Mouse (Mus musculus) embryo, embryonic 11.5 days (tissue): ENCODE measurements around the gene Chn2.

ENCODE experiments used
- DNase-seq: peaks from one replicate; pipeline ENCODE4 v3.0.0-alpha.2; 2012; ENCODE audit warnings: low read depth, low spot score

The Chn2 gene

DNA sequence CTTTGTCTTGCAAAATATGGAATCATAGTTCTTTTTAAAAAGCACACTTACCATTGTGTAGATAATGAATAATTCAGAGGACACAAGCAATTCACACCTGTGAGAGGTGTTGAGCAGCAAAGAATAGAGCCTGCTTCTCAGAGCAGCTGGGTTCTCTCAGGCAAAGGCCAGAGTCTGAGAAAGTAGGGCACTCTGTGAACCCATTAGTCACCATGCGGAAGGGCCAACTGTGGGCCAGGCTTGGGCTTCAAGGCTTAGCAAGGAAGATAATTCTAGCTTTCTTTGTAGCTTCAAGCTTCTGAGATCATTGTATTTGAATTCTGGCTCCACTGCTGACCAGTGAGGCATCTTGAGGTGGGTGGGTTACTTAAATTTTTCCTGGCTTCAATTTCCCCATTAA lies 2.8 kb downstream of the Chn2 start:
- no peak for DNase-seq

DNA sequence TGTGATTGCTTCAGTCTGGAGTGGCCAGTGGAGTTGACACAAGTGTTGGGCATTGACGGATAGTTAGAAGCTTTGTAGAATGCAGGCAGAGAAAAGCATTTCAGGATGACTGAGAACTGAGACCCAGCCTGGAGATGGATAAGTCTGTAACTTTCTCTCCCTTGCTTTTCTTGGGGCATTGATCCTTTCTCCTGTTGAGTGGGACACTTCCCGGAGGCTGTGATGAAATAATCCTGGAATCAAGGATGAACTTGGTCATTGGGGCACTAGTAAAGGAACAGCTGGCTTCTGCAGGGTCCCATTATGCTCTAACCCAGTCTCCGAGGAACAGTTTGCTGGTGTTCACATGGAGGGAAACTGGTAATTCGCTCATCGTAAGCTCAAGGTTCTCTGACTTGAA lies 4.2 kb downstream of the Chn2 start:
- no peak for DNase-seq

DNA sequence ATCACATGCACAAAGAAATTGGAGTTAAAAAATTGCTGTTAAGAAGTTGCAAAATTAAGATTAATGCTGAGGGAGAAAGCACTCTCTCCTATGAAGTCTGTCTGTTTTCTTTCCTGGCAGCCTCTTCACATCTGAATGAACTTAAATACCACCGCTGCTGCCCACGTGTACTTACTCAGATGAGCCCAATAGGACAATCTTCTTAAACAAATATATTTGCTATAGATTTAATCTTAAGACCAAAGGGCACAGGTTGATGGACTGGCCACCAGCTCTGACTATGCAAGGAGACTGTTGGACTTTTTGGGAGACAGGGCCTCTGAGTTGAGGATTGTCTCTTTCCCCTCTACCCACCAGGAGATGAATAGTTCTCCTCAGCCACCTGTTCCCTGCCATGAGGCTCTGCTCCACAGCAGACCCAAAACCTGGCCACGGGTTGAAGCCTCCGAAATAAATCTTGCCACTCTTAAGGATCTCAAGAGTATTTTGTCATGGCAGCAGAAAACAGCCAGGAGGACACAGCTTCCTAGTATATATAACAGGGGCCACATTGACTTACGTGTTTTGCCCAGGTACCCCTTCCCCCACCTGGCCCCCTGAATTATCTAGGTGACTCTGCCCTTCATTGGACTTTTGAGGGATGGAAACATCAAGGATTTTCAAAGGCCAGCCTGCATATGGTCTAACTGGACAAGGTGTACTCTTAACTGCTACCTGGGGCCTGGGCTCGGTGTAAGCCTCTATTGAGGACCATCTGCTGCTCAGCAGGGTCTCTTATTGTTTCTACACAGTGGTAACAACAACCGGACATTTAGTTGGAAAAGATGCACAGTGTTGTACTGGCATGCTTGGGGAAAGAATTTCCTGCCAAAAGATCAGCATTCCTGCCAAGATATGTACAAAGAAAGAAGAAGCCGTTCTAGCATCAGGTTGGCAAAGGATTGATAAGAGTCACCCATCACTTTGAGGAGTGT lies 6.7 kb downstream of the Chn2 start:
- no peak for DNase-seq

DNA sequence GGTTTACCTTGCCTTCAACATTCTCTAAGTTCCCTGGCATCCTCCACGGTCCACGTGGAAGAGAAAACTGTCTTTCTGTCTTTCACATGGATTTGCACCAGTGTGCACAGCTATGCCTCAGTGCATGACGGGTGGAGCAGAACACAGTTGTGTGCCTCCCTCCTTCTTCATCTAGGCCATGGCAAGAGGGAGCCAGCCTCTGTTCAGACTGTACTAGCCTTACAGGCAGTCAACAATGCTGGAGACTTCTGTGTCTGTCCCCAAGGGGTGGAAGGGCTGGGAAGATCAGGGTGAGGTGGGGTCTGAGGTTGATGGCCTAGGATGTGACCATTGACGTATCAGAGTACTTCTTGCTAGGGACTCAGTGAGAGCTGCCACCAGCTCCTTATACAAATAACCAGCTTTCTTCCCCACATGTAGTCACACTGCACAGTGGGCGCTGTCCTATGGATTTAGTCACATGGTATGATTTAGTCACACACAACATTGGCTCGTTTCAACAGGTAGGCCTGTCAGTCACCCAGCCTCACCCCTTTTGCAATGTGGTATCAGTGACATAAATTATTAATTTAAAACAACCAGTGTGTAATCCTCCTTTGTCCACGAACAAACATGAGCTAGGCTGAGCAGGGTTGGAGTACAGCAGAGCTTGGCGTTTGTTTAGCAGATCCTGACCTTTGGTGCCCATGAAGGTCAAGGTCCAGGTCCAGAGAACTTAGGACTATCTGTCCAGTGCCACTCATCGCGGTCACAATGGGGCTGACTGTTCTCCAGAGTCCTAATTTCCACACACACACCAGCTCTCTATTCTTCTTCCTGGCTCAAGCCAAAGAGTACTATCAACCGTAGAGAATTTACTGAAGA lies 7.8 kb downstream of the Chn2 start:
- no peak for DNase-seq

DNA sequence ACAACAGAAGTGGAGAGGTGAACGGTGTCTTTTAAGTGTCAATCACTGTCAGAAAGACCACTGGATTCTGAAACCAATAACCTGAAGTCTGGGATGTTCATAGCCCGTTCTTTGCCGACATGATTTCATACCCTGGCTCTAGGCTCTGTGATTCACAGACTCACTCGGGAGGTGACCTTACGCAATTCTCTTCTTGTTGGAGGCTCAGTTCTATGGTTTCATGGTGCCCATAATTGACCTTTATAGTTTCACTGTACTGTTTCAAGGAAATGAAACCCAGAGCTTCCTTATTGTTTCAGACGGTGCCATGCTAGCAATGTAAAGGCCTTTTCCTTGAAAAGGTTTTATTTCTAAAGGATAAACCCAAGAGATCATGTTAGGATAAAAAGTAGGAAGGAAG lies 9.4 kb downstream of the Chn2 start:
- no peak for DNase-seq

DNA sequence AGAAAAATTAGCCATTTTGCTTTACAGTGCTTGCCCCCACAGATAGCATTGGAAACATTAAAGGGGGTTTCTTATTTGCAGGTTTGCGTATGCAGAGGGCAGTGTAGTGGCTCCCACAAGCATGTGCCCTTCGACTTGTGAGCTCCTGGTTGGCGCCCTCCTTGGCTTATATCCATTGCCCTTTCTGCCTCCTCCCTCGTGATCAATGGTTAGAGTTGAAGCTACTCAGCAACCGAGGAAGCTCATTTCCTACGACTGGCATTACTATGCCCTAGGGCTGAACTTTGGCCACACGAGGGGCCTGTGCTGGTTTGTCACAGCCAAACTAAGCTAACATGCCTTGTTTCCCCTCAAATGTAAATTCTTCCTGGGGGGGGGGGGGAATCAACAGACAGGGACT lies 11.8 kb downstream of the Chn2 start:
- no peak for DNase-seq

DNA sequence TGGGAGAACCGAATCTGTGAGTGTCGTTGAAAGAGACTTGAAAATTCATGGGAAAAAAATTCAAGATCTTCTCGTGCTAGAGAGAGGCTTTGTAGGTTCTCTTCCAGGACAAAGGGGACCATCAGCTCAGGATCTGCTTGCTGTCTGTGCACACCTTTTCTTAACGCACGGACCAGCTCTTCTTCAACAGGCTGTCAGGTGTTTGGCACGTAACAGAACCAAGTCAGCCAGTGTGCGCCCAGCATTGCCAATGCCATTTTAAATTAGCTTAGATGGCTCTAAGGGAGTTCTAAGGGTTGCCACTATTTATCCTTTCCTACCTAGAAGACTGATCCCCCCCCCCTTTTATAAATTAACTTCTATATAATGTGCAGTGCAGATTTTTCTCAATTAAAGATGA lies 12.8 kb downstream of the Chn2 start:
- no peak for DNase-seq

DNA sequence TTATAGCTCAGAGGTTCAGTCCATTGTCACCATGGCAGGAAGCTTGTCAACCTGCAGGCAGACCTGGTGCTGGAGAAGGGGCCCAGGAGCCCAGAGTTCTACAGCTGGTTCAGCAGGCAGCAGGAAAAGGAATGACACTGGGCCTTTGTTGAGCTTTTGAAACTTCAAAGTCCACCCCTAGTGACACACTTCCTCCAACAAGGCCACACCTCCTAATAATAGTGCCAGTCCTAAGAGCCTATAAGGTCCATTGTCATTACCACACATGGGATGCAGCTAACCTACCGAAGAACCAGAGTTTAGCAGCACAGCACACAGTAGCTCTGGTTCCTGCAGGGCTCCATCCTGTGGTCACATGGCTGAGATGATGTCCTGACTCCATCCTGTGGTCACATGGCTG lies 13.3 kb downstream of the Chn2 start:
- no peak for DNase-seq

DNA sequence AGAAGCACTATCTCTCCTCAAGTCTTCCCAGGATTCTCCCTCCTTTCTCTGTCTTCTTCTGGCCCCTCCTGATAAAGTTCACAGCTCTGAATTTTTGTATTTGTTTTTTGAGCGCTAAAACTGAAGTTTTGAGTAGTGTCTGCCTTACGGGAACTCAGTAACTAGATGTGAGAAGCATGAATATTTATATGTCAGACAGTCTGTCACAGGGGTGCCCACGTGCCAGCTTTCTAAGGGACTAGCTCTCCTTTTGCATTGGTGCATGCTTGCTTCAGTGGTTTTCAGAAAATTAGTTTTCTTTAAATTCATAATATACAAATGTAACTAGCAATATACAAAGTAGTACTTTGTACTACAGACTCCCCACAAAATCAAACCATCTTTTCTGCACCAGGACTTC lies 14.0 kb downstream of the Chn2 start:
- no peak for DNase-seq

DNA sequence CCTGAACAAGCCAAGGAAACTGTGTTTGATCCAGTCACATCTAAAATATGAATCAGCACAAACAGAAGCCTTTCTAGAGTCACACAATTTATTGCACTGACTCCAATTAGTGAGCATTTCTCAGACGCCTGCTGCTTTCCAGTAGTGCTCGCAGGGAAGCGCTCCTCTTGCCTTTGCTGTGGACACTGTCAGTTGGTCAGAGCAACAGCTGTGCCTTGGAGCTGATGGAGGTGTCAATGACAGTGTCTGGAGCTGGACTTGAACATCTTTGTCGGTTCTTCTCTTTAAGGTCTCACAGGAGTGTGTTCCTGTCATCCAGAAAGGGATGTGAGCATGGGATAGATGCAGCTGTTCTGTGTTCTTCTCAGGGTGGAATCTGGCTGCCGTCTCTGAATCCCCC lies 16.0 kb downstream of the Chn2 start:
- DNase-seq, result no peak

DNA sequence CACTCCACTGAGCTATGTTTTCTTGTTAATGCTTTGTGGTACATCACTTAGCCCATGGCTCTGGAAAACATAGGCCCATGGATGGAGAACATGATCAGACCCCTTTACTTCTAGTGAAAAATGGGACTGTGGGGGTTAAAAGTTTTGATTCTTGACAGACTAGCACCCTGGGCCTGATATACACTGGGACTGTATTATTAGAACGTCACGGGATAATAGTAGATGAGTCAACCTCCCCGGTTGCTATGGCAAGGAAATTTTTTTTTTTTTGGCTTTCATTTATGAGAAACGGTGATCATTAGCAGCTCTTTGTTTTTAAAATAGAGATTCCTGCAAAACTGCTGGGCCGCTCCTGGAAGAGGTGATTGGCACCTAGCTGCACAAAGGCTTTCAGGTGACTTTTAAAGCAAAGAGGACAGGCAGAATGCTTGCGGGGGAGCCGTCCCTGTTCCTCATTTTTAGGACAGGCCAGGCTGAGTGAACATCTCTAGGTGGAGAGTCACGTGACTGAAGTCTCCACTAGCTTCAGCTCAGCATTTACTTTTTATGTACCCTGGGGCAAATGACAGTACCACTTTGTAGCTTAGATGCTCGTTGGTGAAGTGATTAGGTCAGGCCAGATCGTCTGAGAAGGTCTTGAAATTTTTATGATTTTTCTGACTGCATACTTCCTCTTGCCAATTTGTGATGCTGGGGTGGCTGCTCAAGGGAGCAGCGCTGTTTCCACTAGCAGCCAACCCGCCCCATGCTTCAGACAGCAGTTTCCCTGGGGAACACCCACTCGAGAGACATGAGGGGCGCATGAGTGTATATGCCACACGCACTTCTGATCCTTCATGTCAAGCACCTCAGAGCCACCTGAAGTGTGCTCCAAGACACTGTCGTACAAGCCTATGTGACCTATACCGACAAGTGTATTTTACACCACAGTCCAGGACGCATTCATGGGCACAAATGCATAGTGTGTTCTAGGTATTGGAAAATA lies 17.5 kb downstream of the Chn2 start:
- DNase-seq, result no peak

DNA sequence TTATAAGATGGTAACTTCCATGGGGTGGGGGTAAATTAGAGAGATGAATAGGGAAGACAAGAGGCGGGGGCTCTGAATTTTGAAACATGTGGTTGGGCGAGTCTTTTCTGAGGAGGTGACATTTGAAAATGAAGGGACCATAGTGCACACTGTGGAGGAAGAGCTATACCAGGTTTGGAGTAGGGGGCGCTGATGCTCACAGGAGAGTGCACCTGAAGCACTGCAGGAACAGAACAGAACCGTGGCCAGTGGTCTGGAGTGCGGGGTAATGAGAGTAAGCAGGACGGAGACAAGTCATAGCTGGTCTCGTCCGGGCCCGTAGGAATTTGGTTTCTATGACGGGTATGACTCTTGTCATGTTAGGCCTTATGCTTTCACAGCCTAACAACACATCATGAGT lies 18.3 kb downstream of the Chn2 start:
- no peak for DNase-seq

DNA sequence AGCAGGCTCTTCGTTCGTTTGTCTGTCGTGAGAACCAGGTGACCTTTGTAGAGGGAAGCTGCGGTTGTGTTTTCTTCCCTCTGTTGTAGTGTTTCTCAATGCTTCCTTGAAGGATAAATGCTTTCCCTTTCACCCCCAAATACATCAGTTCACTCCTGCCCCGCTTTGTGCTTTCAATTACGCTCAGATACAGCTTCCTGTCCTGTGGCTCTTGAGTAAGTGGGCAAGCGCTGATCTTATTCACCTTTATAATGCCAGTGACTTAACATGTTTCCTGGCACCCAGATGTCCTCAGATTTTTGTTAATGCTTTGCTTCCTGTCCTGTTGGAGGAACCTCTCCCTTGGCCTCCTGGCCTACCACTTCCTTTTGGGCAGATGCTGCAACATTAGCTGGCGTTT lies 19.5 kb downstream of the Chn2 start:
- DNase-seq, result no peak

DNA sequence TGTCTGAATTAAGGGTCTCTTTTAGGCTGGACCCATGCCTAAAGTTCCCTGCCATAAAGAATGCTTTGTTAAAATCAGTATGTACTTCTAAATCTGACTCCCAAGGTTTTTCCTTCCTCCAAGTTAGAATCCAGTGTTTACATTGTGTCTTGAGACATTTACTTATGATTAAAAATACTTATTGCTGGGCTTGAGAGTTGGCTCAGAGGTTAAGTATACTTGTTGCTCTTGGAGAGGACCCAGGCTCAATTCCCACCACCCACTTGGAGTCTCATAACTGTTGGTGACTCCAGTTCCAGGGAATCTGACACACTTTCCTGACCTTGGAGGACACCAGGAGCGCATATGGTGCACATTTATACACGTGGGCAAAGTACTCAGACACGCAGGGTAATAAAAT lies 20.9 kb downstream of the Chn2 start:
- no peak for DNase-seq

DNA sequence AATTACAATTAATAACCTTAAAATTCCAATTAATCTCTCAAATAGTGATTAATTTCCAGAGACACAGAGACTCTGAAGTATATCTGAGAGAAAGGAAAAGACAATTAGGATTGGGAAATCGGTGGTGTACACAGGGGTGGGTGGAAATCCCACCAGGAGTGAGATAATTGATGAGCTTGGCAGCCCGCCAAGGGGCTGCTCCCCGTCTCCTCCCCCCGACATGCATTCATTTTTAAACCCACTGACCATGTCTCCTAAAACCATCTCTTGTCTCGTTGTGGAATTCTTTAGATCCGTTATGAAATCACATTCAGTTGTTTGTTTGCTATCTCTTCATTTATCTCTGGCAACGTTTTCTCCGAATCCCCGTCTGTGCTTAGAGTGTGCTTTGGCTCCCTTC lies 22.0 kb downstream of the Chn2 start:
- DNase-seq, result no peak

DNA sequence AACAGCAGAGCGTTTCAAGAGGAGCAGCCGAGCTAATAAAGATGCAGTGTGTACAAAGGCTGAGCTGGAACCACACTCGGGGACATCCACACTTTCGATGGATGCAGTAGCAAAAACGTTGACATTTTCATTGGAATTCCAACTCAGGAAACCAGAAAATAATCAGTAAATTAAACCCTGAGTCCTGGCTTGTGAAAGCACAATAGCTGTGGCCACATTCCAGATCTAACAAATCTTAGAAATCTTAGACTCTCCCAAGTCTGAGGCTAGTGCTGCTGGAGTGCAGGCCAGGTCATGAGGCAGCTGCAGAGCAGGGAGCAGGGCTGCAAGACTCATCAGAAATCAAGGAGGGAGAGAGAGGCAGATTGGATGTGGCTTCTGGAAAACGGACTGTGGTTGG lies 24.5 kb downstream of the Chn2 start:
- DNase-seq, result no peak

DNA sequence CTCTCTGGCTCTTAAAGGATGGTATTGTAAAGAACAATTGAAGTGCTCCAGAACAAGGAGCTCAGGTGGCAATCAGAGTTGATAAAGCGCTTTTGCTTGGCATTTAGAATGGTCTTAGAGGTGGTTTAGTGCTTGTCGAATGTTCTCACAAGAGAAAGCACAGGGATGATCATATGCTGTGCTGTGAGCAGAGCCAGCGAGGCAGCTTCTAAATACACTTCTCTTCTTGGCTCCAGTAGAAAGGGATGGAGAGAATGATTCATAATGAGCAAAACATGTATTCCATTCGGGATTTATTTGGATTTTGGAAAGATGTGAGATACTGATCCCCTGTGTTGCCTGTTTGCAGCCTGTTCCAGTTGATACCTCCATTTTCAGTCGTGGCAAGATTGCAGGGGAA lies 28.0 kb downstream of the Chn2 start:
- DNase-seq, result no peak

DNA sequence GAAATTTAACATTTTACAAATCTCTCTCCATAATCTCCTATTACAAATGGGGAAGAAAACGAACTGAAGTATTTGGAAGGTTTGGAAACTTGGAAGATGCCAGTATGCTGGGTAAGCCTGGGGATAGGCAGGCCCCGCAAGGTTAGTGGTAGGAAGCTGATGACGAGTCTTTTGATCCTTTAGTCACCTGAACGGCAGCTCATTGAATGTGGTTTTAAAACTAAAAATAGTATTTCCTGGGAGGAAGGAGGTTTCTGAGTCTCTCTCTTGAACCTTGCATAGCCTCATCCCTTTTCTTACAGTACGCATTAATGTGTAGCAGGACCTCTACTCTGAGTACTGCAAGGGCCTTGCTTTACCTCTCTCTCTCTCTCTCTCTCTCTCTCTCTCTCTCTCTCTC lies 29.5 kb downstream of the Chn2 start:
- no peak for DNase-seq

DNA sequence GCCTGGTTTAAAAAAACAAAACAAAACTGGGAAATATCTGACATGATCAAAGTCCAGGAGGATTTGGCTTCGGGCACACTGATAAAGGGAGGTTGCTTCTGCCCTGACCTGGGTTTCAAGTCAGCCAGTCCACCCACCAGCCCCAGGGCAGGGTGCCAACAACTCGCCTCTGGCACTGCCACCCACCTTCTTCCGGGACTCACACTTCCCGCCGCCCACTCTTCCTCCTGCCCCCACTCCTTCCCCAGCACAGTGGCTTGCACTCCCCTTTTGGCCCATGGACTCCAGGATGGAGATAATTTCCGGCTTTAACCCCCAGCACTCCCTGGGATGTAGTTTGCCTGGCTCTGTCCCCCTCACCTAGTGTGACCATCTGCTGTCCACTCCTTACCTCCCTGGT lies 31.4 kb downstream of the Chn2 start:
- DNase-seq, result no peak

DNA sequence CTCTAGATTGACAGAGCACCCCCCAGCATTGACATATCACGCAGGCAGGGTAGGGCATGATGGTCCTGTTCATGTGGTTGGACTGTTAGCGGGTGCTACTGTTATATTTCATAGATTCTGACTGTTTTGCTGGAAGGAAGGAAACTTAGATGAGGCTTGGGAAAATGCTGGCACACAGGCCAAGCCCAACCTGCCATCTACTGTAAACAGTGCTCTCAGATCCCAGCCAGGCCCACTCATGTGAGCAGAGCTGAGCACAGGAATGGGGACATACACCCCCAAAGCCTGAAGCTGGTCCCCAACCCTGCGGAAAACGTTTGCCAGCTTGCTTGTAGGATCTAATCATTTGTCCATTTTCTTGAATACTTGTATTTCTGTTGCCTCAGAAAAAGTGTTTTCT lies 32.1 kb downstream of the Chn2 start:
- no peak for DNase-seq

DNA sequence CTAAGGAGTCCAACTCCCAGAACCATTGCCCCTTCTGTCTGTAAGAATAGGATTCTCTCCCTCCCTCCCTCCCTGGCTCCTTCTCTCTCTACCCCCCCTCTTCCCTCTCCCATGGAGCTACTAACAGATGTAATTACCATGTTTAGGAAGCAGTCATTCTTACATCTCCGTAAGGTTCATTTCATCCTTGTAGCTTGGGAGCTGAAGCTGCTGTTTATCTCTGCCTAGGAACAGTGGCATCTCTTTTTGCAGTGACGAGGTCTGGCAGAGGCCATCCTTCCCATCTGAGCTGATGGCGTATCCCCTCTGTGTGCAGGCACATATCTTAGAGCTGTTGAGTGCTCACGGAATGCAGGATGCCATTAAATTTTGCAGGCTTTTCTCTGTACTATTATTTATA lies 35.1 kb downstream of the Chn2 start:
- no peak for DNase-seq

DNA sequence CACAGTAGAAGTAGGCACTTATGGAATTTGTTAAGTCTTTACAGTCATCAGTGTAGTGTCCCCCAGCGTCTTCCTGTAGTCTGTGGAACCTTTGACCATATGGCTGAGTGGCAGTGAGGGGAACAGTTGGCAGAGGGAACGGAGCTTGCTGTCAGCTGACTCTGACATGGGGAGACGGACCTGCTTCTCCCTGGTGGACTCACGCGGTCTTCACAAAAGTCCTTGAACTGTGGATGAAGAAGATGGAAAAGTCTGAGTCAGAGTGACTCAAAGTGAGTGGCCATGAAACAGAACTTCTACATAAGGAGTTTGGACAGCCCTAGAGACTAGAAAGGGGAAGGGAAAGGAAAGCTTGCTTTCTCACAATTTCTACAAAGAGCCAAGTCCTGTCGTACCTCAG lies 36.1 kb downstream of the Chn2 start:
- DNase-seq, result no peak
